Comparison of ENCODE assay signal across 8 mouse cellular contexts in the genomic region with DNA sequence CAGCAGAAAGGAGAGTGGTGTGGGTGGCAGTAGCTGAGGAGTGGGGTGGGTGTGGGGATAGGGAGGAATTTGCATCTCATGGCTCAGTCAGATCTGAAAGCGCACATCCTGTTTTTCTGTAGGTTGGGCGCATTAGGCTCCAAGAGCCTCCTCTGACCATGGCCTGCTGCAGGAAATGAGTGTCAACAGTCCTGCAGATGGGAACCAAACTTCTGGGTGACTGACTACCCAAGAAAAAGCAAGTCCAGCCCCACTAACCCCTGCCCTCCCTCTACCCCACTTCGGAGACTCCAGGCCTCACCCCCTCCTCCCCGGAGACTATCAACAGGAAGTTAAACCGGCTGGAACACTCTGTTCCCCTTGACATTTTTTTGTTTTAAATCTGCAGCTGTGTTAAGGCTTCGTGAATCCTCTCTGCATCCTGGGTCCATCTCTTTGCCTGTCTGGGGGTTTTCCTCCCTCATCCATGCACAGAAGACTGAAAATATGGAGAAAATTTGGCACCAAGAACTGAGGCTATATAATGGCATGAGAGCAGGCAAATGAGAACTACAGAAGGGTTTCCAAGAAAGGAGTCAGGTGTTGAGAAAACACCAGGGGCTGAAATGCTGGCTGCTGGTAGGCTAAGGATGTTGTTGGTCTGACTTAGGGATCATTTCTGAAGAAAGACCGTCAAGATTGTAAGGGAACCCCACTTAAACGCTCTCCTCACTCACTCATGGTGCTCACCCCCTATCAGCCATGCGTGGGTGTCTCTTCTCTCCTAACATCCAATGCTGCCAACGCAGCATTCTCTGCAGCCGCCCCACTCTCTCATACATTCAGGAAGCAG. TPM values are rescaled to one million over a fixed set of nuclear protein-coding genes. Genes with fewer than 3 reads are reported as not detected.
DNase-seq lines count a peak whose midpoint lies in the region; ATAC-seq and TF ChIP-seq lines count a peak whose summit lies in the region.

No protein-coding gene starts in this region.

- no peaks in the 10 kb centered on the region for H3K79me2 ChIP-seq in liver, adult 2 months (ENCODE audit: control insufficient read depth, insufficient read depth, low read length)

- no peak overlapping the region for H3K4me3 ChIP-seq in forebrain, embryonic 16.5 days (replicated peaks; ENCODE audit: low read length)
- H3K4me3 ChIP-seq in hindbrain, embryonic 16.5 days (ENCODE audit: low read length) = no peak overlapping the region
- H3K4me3 ChIP-seq in liver, adult 2 months (ENCODE audit: insufficient read depth, low read depth, low read length) = no peak overlapping the region

- no peaks in the 10 kb centered on the region for H3K4me1 ChIP-seq in forebrain, embryonic 16.5 days (replicated peaks; ENCODE audit: control insufficient read depth, insufficient read depth, low read length)
- H3K4me1 ChIP-seq in hindbrain, embryonic 16.5 days (ENCODE audit: control insufficient read depth, insufficient read depth, low read depth, low read length) = no peaks in the 10 kb centered on the region
- peaks cover 2% of the 10 kb centered on the region; the same call in 1 of the 2 replicates for H3K4me1 ChIP-seq in liver, adult 2 months (ENCODE audit: control insufficient read depth, insufficient read depth, low read length)

- no peak overlapping the region for H3K9ac ChIP-seq in forebrain, embryonic 16.5 days (replicated peaks; ENCODE audit: low read depth, low read length)
- H3K9ac ChIP-seq in hindbrain, embryonic 16.5 days (ENCODE audit: low read depth, low read length) = no peak overlapping the region
- peak overlapping the region; percentile 2; the same call in 1 of the 2 replicates for H3K9ac ChIP-seq in liver, adult 2 months (ENCODE audit: low read depth, low read length)

- no peaks in the 10 kb centered on the region for H3K36me3 ChIP-seq in forebrain, embryonic 16.5 days (ENCODE audit: control insufficient read depth, insufficient read depth)
- H3K36me3 ChIP-seq in hindbrain, embryonic 16.5 days (ENCODE audit: control insufficient read depth, insufficient read depth, low read length) = no peaks in the 10 kb centered on the region
- no peaks in the 10 kb centered on the region for H3K36me3 ChIP-seq in liver, adult 2 months (ENCODE audit: control insufficient read depth, insufficient read depth, low read length)

- DNase-seq in right cerebral cortex, adult 18-20 months = peak; percentile 48
- no peak for DNase-seq in right cerebral cortex, postnatal 36 days (ENCODE audit: low spot score in 2 of 2)
- peak; percentile 67 for DNase-seq in liver, adult 2 months (ENCODE audit: extremely low read depth, low read depth, low spot score)
- DNase-seq in retina, postnatal 1 day = no peak
- DNase-seq in cerebellum, postnatal 36 days = no peak

- H3K4me2 ChIP-seq in forebrain, embryonic 16.5 days (ENCODE audit: low read length) = no peak overlapping the region
- H3K4me2 ChIP-seq in hindbrain, embryonic 16.5 days (ENCODE audit: low read length) = no peak overlapping the region

- WGBS in forebrain, embryonic 16.5 days = 64% methylated on average over 11 of the region's 11 CpGs
- WGBS in hindbrain, embryonic 16.5 days = 59% methylated on average over 11 of the region's 11 CpGs
- 44% methylated on average over 11 of the region's 11 CpGs for WGBS in liver, adult 2 months

- no peak for TF ChIP-seq CTCF in liver, adult 2 months (IDR thresholded peaks at IDR 0.05; ENCODE audit: low read depth, low read length)

- no peaks in the 10 kb centered on the region for H3K27me3 ChIP-seq in forebrain, embryonic 16.5 days (replicated peaks; ENCODE audit: control insufficient read depth, insufficient read depth, low read length)
- H3K27me3 ChIP-seq in hindbrain, embryonic 16.5 days (replicated peaks; ENCODE audit: control insufficient read depth, insufficient read depth, low read length) = no peaks in the 10 kb centered on the region
- no peaks in the 10 kb centered on the region for H3K27me3 ChIP-seq in liver, adult 2 months (ENCODE audit: control insufficient read depth, insufficient read depth, low read length)

- no peaks in the 10 kb centered on the region for H3K9me3 ChIP-seq in forebrain, embryonic 16.5 days (ENCODE audit: control insufficient read depth, low read length)
- H3K9me3 ChIP-seq in hindbrain, embryonic 16.5 days (ENCODE audit: control insufficient read depth, low read length) = no peaks in the 10 kb centered on the region

- no peak for TF ChIP-seq POLR2A in liver, adult 2 months (IDR thresholded peaks at IDR 0.05; ENCODE audit: extremely low read depth, insufficient read depth, low read length)

- H3K27ac ChIP-seq in forebrain, embryonic 16.5 days (ENCODE audit: low read length) = 0 out of 2 replicates have a peak overlapping the region, but pooled peaks have one; percentile 12
- peak overlapping the region; percentile 40 for H3K27ac ChIP-seq in hindbrain, embryonic 16.5 days (ENCODE audit: low read depth, low read length)
- H3K27ac ChIP-seq in liver, adult 2 months (replicated peaks; ENCODE audit: insufficient read depth, low read depth, low read length) = peak overlapping the region; percentile 70

- ATAC-seq in forebrain, embryonic 16.5 days = no peak
- ATAC-seq in hindbrain, embryonic 16.5 days = no peak
- peak; percentile 71 for ATAC-seq in neutrophil, adult 5-6 weeks (ENCODE audit: extremely low read depth, insufficient number of reproducible peaks, low FRiP score, poor library complexity, severe bottlenecking)

RNA-seq across cellular contexts. Expression of gene Rcsd1, which starts 8.4 kb away (rescaled TPM):
- 8.3 and 9.9 TPM in 2 replicates for polyA plus RNA-seq in forebrain, embryonic 16.5 days (2015; fragmentation: Nextera tagmentation; extraction: Ambion mirVana)
- polyA plus RNA-seq in hindbrain, embryonic 16.5 days (2015; fragmentation: Nextera tagmentation; extraction: Ambion mirVana) = 9.5 and 12.5 TPM in 2 replicates
- 2.6 and 3.0 TPM in 2 replicates for total RNA-seq in liver, adult 2 months (2014; rRNA removed)
- polyA plus RNA-seq in liver, adult 2 months (2012; rRNA removed) = 2.8 and 3.3 TPM in 2 replicates
- total RNA-seq in neutrophil, adult 5-6 weeks (2017) = 371 and 393 TPM in 2 replicates

RNA-seq across cellular contexts. Expression of gene Creg1, which starts 45.6 kb away (rescaled TPM):
- polyA plus RNA-seq in forebrain, embryonic 16.5 days (2015; fragmentation: Nextera tagmentation; extraction: Ambion mirVana) = 16.6 and 22.5 TPM in 2 replicates
- polyA plus RNA-seq in hindbrain, embryonic 16.5 days (2015; fragmentation: Nextera tagmentation; extraction: Ambion mirVana) = 42.8 and 42.9 TPM in 2 replicates
- 414 and 570 TPM in 2 replicates for total RNA-seq in liver, adult 2 months (2014; rRNA removed)
- 420 and 447 TPM in 2 replicates for polyA plus RNA-seq in liver, adult 2 months (2012; rRNA removed)
- total RNA-seq in neutrophil, adult 5-6 weeks (2017) = 78.8 and 92.3 TPM in 2 replicates

Comparison
In these comparisons a context has a peak if more than half of its experiments do, and no peak if none do; other contexts are left out.
1. DNase-seq: peak in right cerebral cortex, adult 18-20 months (single experiment) and liver, adult 2 months (single experiment); none in right cerebral cortex, postnatal 36 days (0 of 2), retina, postnatal 1 day (single experiment) and cerebellum, postnatal 36 days (0 of 2).
2. H3K27ac ChIP-seq: peak in every context shown above with its lines; median percentile 70 in liver, adult 2 months; 40 in hindbrain, embryonic 16.5 days; 12 in forebrain, embryonic 16.5 days.